Mouse (Mus musculus) urinary bladder, postnatal 14 days (tissue): Measurements from ENCODE around the gene Ccdc51.
A peak's percentile ranks its signal among the peaks of the same experiment; 100 is the strongest.

Experiments used
- DNase-seq: peaks from one replicate; pipeline ENCODE4 v3.0.0; 2021; ENCODE audit warnings: low spot score

Ccdc51 gene

GRCm38 (mm10) chr9:109097291-109097690, 15.0 kb downstream of the Ccdc51 start:
- no peak for DNase-seq

DNA sequence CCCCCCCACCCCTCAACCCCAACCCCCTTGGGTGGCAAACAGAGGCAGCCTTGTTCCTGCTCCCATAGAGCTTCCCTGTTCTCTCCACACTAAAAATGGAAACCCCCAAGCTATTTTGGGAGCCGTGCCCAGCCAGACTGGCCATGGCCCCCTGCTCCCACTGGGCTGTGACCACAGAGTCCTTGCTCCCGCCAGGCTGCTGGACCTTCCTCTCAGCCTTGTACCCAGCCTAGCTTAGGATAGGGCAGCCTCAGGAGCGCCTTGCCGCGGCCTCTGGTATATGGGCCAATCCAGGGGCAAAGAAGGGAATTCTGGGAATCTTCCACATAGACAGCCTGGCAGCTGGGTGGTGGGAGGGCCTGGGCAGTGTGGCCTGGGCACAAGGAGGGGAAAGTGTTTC, 15.5 kb downstream of the Ccdc51 start:
- no peak for DNase-seq

- no peak for DNase-seq
Observed at GRCm38 (mm10) chr9:109098366-109098765, 16.1 kb downstream of the Ccdc51 start.

- DNase-seq: peak; percentile 66
Observed at GRCm38 (mm10) chr9:109098969-109099368, 16.7 kb downstream of the Ccdc51 start.

DNA sequence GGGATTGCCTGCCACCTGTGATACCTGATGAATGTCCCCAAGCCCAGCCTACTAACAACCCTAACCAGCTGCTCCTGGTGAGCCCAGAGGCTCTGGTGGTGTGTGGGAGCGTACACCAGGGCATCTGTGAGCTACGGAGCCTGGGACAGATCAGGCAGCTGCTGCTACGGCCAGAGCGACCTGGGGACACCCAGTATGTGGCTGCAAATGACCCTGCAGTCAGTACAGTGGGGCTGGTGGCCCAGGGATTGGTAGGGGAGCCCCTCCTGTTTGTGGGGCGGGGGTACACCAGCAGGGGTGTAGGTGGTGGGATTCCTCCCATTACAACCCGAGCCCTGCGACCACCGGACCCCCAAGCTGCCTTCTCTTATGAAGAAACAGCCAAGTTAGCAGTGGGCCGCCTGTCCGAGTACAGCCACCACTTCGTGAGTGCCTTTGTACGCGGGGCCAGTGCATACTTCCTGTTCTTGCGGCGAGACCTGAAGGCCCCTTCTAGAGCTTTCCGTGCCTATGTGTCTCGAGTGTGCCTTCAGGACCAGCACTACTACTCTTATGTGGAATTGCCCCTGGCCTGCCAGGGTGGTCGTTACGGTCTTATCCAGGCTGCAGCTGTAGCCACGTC, 18.1 kb downstream of the Ccdc51 start:
- no peak for DNase-seq

- DNase-seq: no peak
Observed at GRCm38 (mm10) chr9:109101933-109102445, 19.7 kb downstream of the Ccdc51 start.

DNA sequence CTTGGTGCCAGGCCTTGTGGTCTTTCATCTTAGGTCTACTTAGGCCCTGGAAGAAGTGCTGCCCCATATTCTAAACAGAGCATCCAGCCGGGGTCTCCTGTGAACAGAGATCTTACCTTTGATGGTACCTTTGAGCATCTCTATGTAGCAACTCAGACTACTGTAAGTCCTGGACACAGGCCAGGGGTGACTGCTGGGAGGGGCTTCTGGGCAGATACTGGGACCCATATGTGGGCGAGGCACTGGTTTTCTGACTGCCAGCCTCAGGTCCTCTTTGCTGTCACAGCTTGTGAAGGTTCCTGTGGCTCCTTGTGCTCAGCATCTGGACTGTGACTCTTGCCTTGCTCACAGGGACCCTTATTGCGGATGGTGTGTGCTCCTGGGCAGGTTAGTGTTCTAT, 20.2 kb downstream of the Ccdc51 start:
- no peak for DNase-seq

GRCm38 (mm10) chr9:109103250-109103649, 21.0 kb downstream of the Ccdc51 start:
- DNase-seq: no peak

DNA sequence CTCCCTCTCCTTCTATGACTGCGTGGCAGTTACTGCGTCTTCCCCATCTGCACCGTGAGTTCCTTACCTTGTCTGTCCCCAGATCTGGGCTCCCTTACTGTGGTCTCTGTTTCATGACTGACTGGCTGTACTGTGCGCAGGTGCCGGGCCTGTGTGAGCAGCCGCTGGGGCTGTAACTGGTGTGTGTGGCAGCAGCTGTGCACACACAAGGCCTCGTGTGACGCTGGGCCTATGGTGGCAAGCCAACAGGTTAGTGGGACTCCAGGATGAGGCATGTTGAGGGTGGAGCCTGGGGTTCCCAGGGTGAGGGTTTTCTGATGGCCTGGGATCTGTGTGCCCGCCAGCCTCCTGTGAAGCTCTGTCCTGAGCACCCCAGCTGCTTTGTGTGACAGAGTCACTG, 21.8 kb downstream of the Ccdc51 start:
- no peak for DNase-seq

GRCm38 (mm10) chr9:109105011-109105410, 22.7 kb downstream of the Ccdc51 start:
- DNase-seq: no peak

GRCm38 (mm10) chr9:109105648-109106047, 23.4 kb downstream of the Ccdc51 start:
- DNase-seq: no peak

DNA sequence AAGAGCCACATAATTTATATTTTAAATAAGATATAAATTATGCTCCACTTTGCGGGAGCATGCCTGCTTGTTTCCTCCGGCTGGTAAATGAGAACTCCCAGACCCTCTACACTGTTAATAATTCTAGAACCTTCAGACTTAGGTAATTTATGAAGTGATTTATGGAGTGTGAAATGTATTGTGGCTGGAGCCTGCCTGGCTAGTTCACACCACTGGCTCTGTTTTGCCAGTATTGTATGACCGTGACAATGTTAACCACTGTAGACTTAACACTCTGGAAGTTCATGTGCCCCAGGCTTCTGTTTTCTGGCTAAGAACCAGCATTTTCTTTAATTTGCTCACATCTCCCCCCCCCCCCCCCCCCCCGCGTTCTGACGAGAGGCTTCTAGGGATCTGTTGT, 25.0 kb downstream of the Ccdc51 start:
- no peak for DNase-seq

- no peak for DNase-seq
Observed at GRCm38 (mm10) chr9:109110240-109110639, 27.9 kb downstream of the Ccdc51 start.

- no peak for DNase-seq
Observed at GRCm38 (mm10) chr9:109111101-109111500, 28.8 kb downstream of the Ccdc51 start.

DNA sequence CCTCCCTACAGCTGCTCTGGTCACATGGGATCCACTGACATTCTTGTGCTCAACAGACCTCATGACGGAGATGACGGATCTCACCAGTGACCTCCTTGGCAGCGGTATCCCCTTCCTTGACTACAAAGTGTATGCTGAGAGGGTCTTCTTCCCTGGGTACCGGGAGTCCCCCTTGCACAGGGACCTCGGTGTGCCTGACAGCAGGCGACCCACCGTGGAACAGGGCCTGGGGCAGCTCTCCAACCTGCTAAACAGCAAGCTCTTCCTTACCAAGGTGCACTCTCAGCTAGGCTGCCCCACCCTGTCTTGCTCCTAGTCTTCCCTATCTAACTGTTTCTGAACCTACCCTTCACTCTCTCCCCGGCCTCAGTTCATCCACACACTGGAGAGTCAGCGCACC, 29.3 kb downstream of the Ccdc51 start:
- no peak for DNase-seq

DNA sequence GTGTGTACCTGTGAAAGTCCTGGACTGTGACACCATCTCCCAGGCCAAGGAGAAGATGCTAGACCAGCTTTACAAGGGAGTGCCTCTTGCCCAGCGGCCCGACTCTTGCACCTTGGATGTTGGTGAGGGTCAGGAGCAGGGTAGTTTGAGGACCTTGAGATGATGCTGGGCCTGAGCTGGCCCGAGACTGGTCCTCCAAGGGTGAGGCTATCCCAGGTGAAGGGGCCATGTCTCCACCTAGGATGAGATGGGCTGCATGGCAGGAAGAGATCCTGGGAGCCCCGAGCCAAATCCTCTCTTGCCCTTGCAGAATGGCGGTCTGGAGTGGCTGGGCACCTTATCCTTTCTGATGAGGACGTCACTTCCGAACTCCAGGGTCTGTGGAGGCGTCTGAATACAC, 31.0 kb downstream of the Ccdc51 start:
- DNase-seq: no peak

DNA sequence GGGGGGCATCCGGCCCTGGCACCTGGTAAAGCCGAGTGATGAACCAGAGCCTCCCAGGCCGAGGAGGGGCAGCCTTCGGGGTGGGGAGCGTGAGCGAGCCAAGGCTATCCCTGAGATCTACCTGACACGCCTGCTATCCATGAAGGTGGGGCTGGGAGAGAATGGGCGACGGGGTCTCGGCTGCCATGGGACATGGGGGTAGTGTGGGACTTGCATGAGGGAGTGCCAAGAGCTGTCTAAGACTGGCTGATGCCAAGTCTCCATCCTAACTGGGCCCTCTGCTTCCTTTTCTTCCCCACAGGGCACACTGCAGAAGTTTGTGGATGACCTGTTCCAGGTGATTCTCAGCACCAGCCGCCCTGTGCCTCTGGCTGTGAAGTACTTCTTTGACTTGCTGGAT, 32.0 kb downstream of the Ccdc51 start:
- DNase-seq: no peak

DNA sequence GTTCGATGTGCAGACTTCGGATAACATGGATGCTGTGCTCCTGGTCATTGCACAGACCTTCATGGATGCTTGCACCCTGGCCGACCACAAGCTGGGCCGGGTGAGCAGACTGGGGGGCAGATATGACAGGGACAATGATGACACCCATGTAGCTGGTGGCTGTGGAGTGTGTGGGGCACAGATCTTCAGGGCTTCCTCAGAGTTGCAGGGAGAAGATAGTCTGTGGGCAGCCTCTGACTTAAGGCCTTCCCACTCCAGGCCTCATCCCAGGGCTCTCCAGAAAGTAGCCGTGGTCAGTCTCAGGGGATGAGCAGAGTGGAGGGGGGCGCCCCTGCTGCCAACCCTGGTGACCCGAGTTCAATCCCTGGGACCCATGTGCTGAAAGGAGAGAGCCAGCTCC, 32.6 kb downstream of the Ccdc51 start:
- DNase-seq: peak; percentile 2

- DNase-seq: no peak
Observed at GRCm38 (mm10) chr9:109116205-109116604, 33.9 kb downstream of the Ccdc51 start.

- peak; percentile 6 for DNase-seq
Observed at GRCm38 (mm10) chr9:109118106-109118505, 35.8 kb downstream of the Ccdc51 start.

DNA sequence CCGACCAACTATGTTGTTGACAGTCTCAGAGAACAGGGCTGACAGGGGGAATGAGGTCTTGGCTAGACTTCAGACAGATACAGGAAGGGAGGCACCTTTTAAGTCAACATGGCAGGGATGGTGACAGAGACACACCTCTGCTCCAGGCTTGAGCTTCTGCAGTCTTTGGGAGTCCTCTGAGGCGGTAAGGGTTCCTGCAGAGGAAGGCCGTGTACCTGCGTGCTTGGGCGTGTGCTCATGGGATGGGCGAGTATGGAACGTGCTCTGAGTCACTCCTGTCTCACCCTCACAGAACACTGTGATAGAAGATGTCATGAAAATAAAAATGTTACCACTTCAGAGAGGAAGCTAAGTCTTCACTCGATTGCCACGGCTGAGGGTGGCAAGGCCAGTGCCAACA, 37.3 kb downstream of the Ccdc51 start:
- peak; percentile 43 for DNase-seq

- DNase-seq: no peak
Observed at GRCm38 (mm10) chr9:109120956-109121355, 38.7 kb downstream of the Ccdc51 start.

GRCm38 (mm10) chr9:109122553-109123085, 40.3 kb downstream of the Ccdc51 start:
- DNase-seq: peak; percentile 32

DNA sequence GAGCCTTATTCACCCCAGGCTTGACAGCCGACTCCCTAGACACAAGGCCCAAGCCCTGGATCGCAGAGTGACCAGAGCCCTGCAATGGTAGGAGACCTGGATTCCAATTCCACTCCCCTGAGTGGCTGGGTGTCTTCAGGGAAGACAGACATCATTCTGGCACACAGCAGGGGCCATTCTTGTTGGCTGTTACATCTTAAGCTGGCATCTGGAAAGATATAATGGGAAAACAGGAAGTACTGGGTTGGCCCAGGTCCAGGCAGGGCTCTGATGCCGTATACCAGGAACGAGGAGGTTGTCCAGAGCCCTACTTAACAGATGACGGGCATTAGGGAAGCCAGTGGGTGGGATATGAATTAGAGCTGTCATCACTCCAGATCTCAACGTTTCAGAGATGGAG, 41.0 kb downstream of the Ccdc51 start:
- peak; percentile 23 for DNase-seq
